Mouse (Mus musculus): ENCODE data around the gene Ndfip2.

Ndfip2 gene

GRCm38 (mm10) chr14:105258379-105259034, at the start of gene Ndfip2:
Gene Ndfip2 (plus strand): TSS chr14:105258573.
- DNase-seq (ENCODE audit: low spot score): peak; percentile 87

GRCm38 (mm10) chr14:105219525-105220376, 38.6 kb upstream of the Ndfip2 start:
- peak; percentile 13 for DNase-seq (ENCODE audit: low spot score)

- DNase-seq (ENCODE audit: low spot score): no peak
Observed at GRCm38 (mm10) chr14:105222240-105222639, 36.1 kb upstream of the Ndfip2 start.

GRCm38 (mm10) chr14:105225790-105226189, 32.6 kb upstream of the Ndfip2 start:
- DNase-seq (ENCODE audit: low spot score): no peak

- DNase-seq (ENCODE audit: low spot score): peak; percentile 74
Observed at GRCm38 (mm10) chr14:105232421-105232820, 26.0 kb upstream of the Ndfip2 start.

- DNase-seq (ENCODE audit: low spot score): no peak
Observed at GRCm38 (mm10) chr14:105236596-105236995, 21.8 kb upstream of the Ndfip2 start.

DNA sequence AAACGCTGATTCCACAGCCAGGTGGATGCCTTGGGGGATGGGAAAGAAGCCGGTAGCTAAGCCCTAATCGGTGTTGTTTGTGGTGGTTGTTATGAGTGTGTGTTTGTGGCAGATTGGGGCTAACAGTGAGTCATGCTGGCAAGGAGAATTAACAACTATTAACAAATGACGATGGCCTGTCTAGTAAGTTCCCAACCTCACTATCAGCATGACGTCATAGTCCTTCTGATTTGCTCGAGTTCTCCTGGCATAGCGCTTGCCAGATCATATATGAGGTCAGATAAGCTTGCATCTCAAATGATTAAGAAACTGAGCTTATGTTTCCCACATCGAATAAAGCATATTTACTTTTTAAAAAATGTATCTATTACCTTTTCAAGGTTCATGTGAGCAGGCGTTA, 20.6 kb upstream of the Ndfip2 start:
- DNase-seq (ENCODE audit: low spot score): no peak

- no peak for DNase-seq (ENCODE audit: low spot score)
Observed at GRCm38 (mm10) chr14:105238450-105239038, 19.8 kb upstream of the Ndfip2 start.

GRCm38 (mm10) chr14:105240120-105240519, 18.3 kb upstream of the Ndfip2 start:
- DNase-seq (ENCODE audit: low spot score): no peak

GRCm38 (mm10) chr14:105243805-105244443, 14.4 kb upstream of the Ndfip2 start:
- DNase-seq (ENCODE audit: low spot score): no peak

DNA sequence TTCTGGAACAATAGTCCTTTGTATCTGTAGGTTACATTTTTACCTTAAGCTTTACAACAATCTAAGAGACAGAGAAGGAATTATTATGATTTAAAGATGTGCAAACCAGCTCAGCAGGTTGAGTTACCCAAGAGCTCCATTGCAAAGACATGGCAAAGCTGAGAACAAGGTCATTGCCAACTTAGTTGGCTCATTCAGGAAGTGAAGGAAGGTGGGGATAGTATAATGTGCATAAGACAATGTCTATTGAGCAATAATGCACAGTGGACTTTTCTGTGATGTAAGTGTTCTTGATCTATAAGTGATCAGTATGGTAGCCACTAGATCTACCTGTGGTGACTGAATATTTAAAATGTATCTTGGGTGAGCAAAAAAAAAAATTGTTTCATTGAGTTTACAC, 7.3 kb upstream of the Ndfip2 start:
- no peak for DNase-seq (ENCODE audit: low spot score)

DNA sequence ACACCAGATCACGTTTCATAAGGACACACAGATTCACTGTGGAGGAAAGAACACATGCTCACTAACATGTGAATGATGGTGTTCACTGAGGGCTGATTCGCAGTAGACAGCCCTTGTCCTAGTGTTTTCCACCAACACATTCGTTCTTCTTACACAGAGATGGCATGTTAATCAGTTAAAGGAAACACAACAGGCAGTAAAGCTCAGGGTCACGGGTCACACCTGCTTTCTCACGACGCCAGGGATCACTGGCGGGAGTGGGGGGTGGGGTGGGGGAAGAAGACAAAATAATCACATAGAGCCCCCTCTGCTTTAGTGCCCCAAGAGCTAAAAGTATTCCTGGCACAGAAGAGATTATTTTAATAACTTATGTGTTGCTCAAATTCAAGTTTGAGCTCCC, 5.1 kb upstream of the Ndfip2 start:
- DNase-seq (ENCODE audit: low spot score): peak; percentile 52

DNA sequence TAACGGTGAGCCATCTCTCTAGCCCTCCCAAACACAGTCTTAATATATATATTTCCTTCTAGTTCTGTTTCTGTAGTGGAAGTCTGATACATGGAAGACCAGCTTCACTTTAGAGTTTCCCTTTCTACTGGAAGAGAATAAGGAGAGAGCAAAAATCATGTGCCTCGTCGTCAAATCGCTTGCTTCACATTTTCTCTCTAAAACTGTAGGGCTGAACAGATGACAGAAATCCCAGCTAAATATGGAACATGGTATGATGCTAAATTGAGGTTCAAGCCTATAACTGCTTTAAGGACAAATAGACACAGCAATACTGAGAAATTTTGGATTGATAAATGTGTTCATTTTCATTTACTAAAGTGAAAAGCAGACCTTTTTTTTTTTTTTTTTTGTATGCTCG, 4.0 kb upstream of the Ndfip2 start:
- DNase-seq (ENCODE audit: low spot score): no peak

DNA sequence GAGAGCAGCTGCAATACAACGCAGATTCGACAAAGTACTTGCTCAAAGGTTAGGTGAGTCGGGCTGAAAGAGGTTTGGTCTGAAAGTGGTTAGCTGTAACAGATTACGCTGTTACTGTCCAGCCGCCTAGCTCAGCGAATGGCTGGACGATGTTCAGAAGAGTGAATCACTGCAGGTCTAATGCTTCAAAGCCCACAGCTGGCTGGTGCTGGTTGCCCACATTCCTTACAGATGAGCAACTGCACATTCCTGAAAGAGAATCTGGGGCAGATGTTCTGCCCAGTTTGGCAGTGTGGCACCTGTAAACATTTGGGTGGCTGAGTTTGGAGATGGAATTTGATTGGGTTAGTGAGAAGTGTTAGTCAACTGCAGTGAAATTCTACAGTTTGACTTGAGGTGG, 2.8 kb upstream of the Ndfip2 start:
- DNase-seq (ENCODE audit: low spot score): no peak

DNA sequence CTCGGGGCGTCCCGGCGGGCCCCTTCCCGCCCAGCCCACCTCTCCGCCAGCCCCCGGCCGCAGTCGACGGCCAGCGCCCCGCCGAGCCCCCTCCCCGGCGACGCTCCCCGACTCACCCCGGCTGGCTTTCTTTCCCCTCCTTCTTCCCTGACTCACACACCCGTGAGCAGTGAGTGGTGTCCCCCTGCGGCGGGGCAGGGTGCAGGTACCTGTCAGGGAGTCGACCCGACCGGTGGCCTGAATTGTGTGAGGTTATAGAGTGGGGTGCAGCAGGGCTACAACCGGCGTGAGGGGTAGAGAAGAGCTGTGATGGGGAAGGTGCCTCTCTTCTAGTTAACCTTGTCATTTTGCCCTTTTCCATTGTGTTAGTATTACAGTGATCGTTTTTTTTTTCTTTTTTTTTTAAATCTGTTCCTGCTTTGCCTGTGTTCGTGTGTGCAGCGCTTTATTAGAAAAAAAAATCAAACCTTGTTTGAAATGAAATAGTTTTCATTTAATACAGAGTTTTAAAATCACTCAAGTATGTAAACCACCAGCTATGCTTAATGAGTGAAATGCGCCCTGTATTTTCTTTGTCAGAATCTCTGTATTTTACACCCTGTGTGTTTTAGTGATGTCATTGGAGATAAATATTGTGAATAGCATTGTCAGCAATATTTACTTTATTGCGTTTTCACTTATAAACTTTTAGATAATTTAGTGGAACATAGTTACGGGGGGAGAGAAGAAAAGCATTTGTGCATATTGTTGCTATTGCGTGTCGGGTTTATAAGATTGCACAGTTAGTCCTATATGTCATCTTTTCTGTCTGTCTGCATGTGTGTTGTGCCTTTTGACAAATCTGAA, 885 bp downstream of the Ndfip2 start:
- peak; percentile 57 for DNase-seq (ENCODE audit: low spot score)

- DNase-seq (ENCODE audit: low spot score): no peak
Observed at GRCm38 (mm10) chr14:105262923-105263322, 4.5 kb downstream of the Ndfip2 start.

GRCm38 (mm10) chr14:105267095-105267494, 8.7 kb downstream of the Ndfip2 start:
- DNase-seq (ENCODE audit: low spot score): no peak

- no peak for DNase-seq (ENCODE audit: low spot score)
Observed at GRCm38 (mm10) chr14:105272030-105272429, 13.7 kb downstream of the Ndfip2 start.

GRCm38 (mm10) chr14:105272539-105272938, 14.2 kb downstream of the Ndfip2 start:
- no peak for DNase-seq (ENCODE audit: low spot score)

- no peak for DNase-seq (ENCODE audit: low spot score)
Observed at GRCm38 (mm10) chr14:105275196-105275595, 16.8 kb downstream of the Ndfip2 start.

- DNase-seq (ENCODE audit: low spot score): peak; percentile 28
Observed at GRCm38 (mm10) chr14:105277277-105277676, 18.9 kb downstream of the Ndfip2 start.

DNA sequence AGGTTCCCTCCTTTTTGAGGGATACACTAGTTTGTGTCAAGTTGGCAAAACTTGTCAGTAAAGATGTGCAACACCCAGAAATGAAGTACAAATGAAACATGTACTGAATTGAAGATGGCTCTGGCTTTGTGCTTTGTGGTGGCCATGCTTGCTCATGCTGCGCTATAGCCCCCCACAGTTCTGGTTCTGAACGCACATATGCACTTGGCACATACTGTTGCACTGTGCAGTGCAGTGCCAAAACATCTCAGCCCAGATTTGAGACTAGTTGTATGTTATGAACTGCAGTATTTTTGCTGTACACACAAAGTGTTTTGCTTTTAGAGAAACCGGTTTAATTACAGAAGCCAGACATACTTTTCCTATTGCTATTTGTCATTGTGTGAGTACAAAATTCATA, 25.7 kb downstream of the Ndfip2 start:
- no peak for DNase-seq (ENCODE audit: low spot score)

Data from embryo, embryonic 10.5 days (tissue).